Mouse (Mus musculus) cortical plate, adult 2 months (tissue): ENCODE measurements around the gene 1700012P22Rik.

Source experiments
- CTCF ChIP-seq: fragments of 200-500 bp; IDR thresholded peaks from 2 replicates; pipeline ENCODE4 v1.5.1; 2011; ENCODE audit warnings: mild to moderate bottlenecking, control low read depth, low read length; ENCODE audit not compliant: insufficient read depth; ENCODE audit errors: extremely low read depth
- POLR2A ChIP-seq: fragments of 200-500 bp; IDR thresholded peaks from 2 replicates; pipeline ENCODE4 v1.6.1; 2011; ENCODE audit warnings: mild to moderate bottlenecking, low read length, control low read depth; ENCODE audit not compliant: insufficient read depth; ENCODE audit errors: extremely low read depth

DNA sequence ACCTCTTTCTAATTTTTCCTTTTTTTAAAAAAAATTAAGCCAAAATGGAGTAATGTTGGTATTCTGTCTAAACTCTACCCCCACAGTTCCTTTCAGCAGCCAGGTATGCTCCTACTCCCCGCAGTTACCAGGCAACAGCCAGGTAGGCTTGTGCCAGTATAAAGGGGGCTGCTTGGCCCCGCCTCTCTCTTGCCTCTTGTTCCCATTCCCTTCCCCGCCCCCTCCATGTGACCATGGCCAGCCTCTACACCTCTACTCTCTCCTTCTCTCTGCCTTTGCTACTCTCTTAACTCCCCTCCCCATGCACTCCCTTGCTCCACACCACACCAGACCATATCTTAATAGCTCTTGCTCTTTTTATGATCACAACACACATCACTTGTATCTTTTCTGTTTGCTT lies 32.3 kb downstream of the 1700012P22Rik start:
- TF ChIP-seq POLR2A = no peak
- TF ChIP-seq CTCF = no peak
